Comparison of ENCODE assay signal across 8 mouse cellular contexts in the genomic region with DNA sequence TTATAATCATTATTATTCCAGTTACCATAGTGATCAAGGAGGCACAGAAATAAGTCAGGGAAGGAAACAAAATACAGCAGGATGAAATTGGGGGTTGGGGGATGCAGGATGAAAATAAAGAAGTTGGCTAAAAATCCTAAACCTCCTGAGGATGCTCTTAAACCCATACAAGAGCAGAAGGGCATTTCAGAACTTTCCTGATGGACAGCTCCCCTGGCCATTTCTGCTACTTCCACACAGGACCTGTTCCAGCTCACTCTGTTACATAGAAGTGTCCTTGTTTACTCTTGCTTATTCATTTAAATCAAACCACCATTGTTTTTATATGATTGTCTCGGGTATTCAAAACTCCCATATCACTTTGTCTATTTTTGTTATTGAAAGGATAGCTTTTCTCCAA.
DNase-seq lines count a peak whose midpoint lies in the region; ATAC-seq and TF ChIP-seq lines count a peak whose summit lies in the region.

No protein-coding gene starts in this region.

- no peaks in the 10 kb centered on the region for H3K4me1 ChIP-seq in liver, postnatal 0 days (ENCODE audit: insufficient read depth)
- no peaks in the 10 kb centered on the region for H3K4me1 ChIP-seq in MEL (ENCODE audit: control insufficient read depth in 1 of 2, insufficient read depth in 2 of 2, low read length in 2 of 2)

- peaks cover 4% of the 10 kb centered on the region; the same call in 1 of the 2 replicates for H3K27me3 ChIP-seq in liver, postnatal 0 days (ENCODE audit: insufficient read depth, low read length)
- H3K27me3 ChIP-seq in MEL (ENCODE audit: control insufficient read depth in 1 of 2, insufficient read depth in 2 of 2, low read length in 2 of 2), result no peaks in the 10 kb centered on the region

- no peaks in the 10 kb centered on the region for H3K9me3 ChIP-seq in liver, postnatal 0 days (ENCODE audit: low read length)
- H3K9me3 ChIP-seq in MEL (replicated peaks; ENCODE audit: insufficient read depth, low read length), result no peaks in the 10 kb centered on the region

- no peak overlapping the region for H3K27ac ChIP-seq in liver, postnatal 0 days (ENCODE audit: low read depth)
- no peak overlapping the region for H3K27ac ChIP-seq in MEL (ENCODE audit: control insufficient read depth, low read depth, low read length)

- no peaks in the 10 kb centered on the region for H3K36me3 ChIP-seq in liver, postnatal 0 days (replicated peaks; ENCODE audit: insufficient read depth, low read length)
- H3K36me3 ChIP-seq in MEL (ENCODE audit: control insufficient read depth in 1 of 2, insufficient read depth in 2 of 2, low read length in 2 of 2), result no peaks in the 10 kb centered on the region

- TF ChIP-seq RAD21 in MEL (IDR thresholded peaks at IDR 0.05; ENCODE audit: low read depth, low read length), result no peak

- no peak for TF ChIP-seq CTCF in liver, postnatal 0 days (IDR thresholded peaks at IDR 0.05; ENCODE audit: low read depth)
- TF ChIP-seq CTCF in MEL (IDR thresholded peaks at IDR 0.05 in 2 of 3, conservative IDR thresholded peaks at IDR 0.05 in 1 of 3; ENCODE audit: control insufficient read depth in 1 of 3, insufficient read depth in 1 of 3, low read depth in 2 of 3, low read length in 3 of 3, poor library complexity in 1 of 3, severe bottlenecking in 1 of 3), result no peak

- H3K9ac ChIP-seq in liver, postnatal 0 days (replicated peaks), result no peak overlapping the region
- no peak overlapping the region for H3K9ac ChIP-seq in MEL (ENCODE audit: control insufficient read depth, low read depth, low read length, poor library complexity, severe bottlenecking)

- no peak overlapping the region for H3K4me3 ChIP-seq in liver, postnatal 0 days (ENCODE audit: low read depth, low read length)
- no peak overlapping the region for H3K4me3 ChIP-seq in MEL (ENCODE audit: control insufficient read depth in 1 of 2, insufficient read depth in 1 of 2, low read depth in 2 of 2, low read length in 2 of 2)

- no peaks in the 10 kb centered on the region for H3K79me2 ChIP-seq in MEL (ENCODE audit: control insufficient read depth, insufficient read depth, low read length, poor library complexity)

- ATAC-seq in liver, postnatal 0 days, result no peak

- no peak overlapping the region for H3K4me2 ChIP-seq in liver, postnatal 0 days (ENCODE audit: low read depth, low read length)

- whole genome bisulfite sequencing in liver, postnatal 0 days (ENCODE audit: insufficient replicate concordance), result 20% methylated on average over 1 of the region's 1 CpGs

- no peak for TF ChIP-seq EP300 in liver, postnatal 0 days (IDR thresholded peaks at IDR 0.05; ENCODE audit: low read depth)
- no peak for TF ChIP-seq EP300 in MEL (IDR thresholded peaks at IDR 0.05; ENCODE audit: low read depth in 1 of 2, low read length in 2 of 2)

- no peak for TF ChIP-seq POLR2A in MEL (IDR thresholded peaks at IDR 0.05; ENCODE audit: control insufficient read depth in 1 of 2, insufficient read depth in 1 of 2, low read depth in 1 of 2, low read length in 2 of 2, poor library complexity in 1 of 2)

- DNase-seq in liver, result peak; percentile 7
- DNase-seq in liver, postnatal 0 days, result no peak
- peak; percentile 26 for DNase-seq in MEL (ENCODE audit: low read depth, low spot score)
- peak; percentile 7 for DNase-seq in adrenal gland, adult 8-10 months
- DNase-seq in kidney, postnatal 25 days, result peak; percentile 45 to 53
- DNase-seq in layer of hippocampus, adult 18-20 months (ENCODE audit: low spot score in 2 of 2), result no peak
- no peak for DNase-seq in left cerebral cortex, adult 9 months (ENCODE audit: low spot score in 2 of 2)
- no peak for DNase-seq in cerebellum, postnatal 4 days (ENCODE audit: low spot score in 2 of 2)

TF ChIP-seq in MEL, 35 proteins besides CTCF, POLR2A, EP300 and RAD21:
- TF ChIP-seq CHD2 (IDR thresholded peaks at IDR 0.05; ENCODE audit: low read length), result no peak
- TF ChIP-seq MAZ (IDR thresholded peaks at IDR 0.05; ENCODE audit: low read depth, low read length), result no peak
- TF ChIP-seq BHLHE40 (IDR thresholded peaks at IDR 0.05; ENCODE audit: borderline replicate concordance, low read depth, low read length), result no peak
- TF ChIP-seq E2F4 (IDR thresholded peaks at IDR 0.05; ENCODE audit: borderline replicate concordance, low read depth, low read length), result no peak
- TF ChIP-seq MAX (IDR thresholded peaks at IDR 0.05; ENCODE audit: low read length), result no peak
- no peak for TF ChIP-seq JUND (IDR thresholded peaks at IDR 0.05; ENCODE audit: low read depth, low read length)
- no peak for TF ChIP-seq TAL1 (IDR thresholded peaks at IDR 0.05; ENCODE audit: low read length)
- TF ChIP-seq SMC3 (IDR thresholded peaks at IDR 0.05; ENCODE audit: low read depth, low read length), result no peak

Comparison
In these comparisons a context has a peak if more than half of its experiments do, and no peak if none do; other contexts are left out.
1. DNase-seq: peak in liver (single experiment), MEL (single experiment), adrenal gland, adult 8-10 months (single experiment) and kidney, postnatal 25 days (2 of 2); none in liver, postnatal 0 days (single experiment), layer of hippocampus, adult 18-20 months (0 of 2), left cerebral cortex, adult 9 months (0 of 2) and cerebellum, postnatal 4 days (0 of 2).